Mouse (Mus musculus) lung, postnatal 0 days (tissue): ENCODE measurements at regions not wholly inside any gene's neighbourhood (a gene's known extent, or its start where the extent isn't known, plus 50 kb on each side); places are given as distances from the start of the nearest gene placed in this dataset.

Experiments
- ATAC-seq: fragments of 200-750 bp; cut with Nextera tagmentation; 2 replicates; pipeline ENCODE4 v1.8.0; 2017; ENCODE audit warnings: moderate library complexity
- DNase-seq: peaks from one replicate; pipeline ENCODE4 v3.0.0-alpha.2; 2016; ENCODE audit warnings: low spot score
- H3K27ac ChIP-seq: fragments of 300-500 bp; sonication (generic); 2 replicates; pipeline ENCODE4 v1.5.1; 2014; ENCODE audit warnings: antibody characterized with exemption, mild to moderate bottlenecking, low read length, mixed read lengths
- H3K27me3 ChIP-seq: fragments of 300-500 bp; sonication (generic); replicated peaks from 2 replicates; pipeline ENCODE4 v1.6.1; 2014; ENCODE audit warnings: low read length, mixed read lengths; ENCODE audit not compliant: insufficient read depth
- H3K36me3 ChIP-seq: fragments of 300-500 bp; sonication (generic); 2 replicates; pipeline ENCODE4 v1.6.1; 2014; ENCODE audit warnings: low read length, mixed read lengths; ENCODE audit not compliant: insufficient read depth
- H3K4me1 ChIP-seq: fragments of 300-500 bp; sonication (generic); 2 replicates; pipeline ENCODE4 v1.6.1; 2014; ENCODE audit warnings: antibody characterized with exemption, low read depth, low read length, mixed read lengths; ENCODE audit not compliant: insufficient read depth
- H3K4me2 ChIP-seq: fragments of 300-500 bp; sonication (generic); replicated peaks from 2 replicates; pipeline ENCODE4 v1.6.1; 2014; ENCODE audit warnings: low read depth, mild to moderate bottlenecking, low read length, moderate library complexity, mixed read lengths
- H3K4me3 ChIP-seq: fragments of 300-500 bp; sonication (generic); 2 replicates; pipeline ENCODE4 v1.5.1; 2014; ENCODE audit warnings: low read depth, low read length
- H3K9ac ChIP-seq: fragments of 300-500 bp; sonication (generic); replicated peaks from 2 replicates; pipeline ENCODE4 v1.6.1; 2014; ENCODE audit warnings: low read depth, mild to moderate bottlenecking
- H3K9me3 ChIP-seq: fragments of 300-500 bp; sonication (generic); 2 replicates; pipeline ENCODE4 v1.6.1; 2016; ENCODE audit warnings: low read length, mixed read lengths
- CTCF ChIP-seq: IDR thresholded peaks from 2 replicates; pipeline ENCODE4 v1.5.1; 2016; ENCODE audit warnings: antibody characterized with exemption, mild to moderate bottlenecking
- EP300 ChIP-seq: IDR thresholded peaks from 2 replicates; pipeline ENCODE4 v1.6.1; 2016; ENCODE audit warnings: antibody characterized with exemption, mild to moderate bottlenecking, control low read depth
- whole genome bisulfite sequencing: fragments of 180-500 bp; shearing (Covaris S2); extraction: QIAGEN DNeasy Blood & Tissue Kit; methylation state at CpG from one replicate; pipeline ENCODE4 v1.1.7; 2014; 5-methylcytosine and 5-hydroxymethylcytosine counted together

GRCm38 (mm10) chr13:37195857-37196256 lies 145.8 kb upstream of the F13a1 start:
- TF ChIP-seq EP300 = no peak
- TF ChIP-seq CTCF = no peak
- no peaks in the 10 kb centered on the region for H3K27me3 ChIP-seq
- no peaks in the 10 kb centered on the region for H3K4me1 ChIP-seq
- no peak overlapping the region for H3K27ac ChIP-seq
- H3K4me3 ChIP-seq = no peak overlapping the region
- no peak overlapping the region for H3K4me2 ChIP-seq
- no peaks in the 10 kb centered on the region for H3K9me3 ChIP-seq
- WGBS = 68% methylated on average over 1 of the region's 1 CpGs
- no peak for ATAC-seq
- no peak overlapping the region for H3K9ac ChIP-seq
- no peaks in the 10 kb centered on the region for H3K36me3 ChIP-seq
- no peak for DNase-seq

- Histone ChIP-seq H3K4me2 (no peak overlapping the region), H3K27me3 (no peaks in the 10 kb centered on the region), H3K9ac (no peak overlapping the region), H3K9me3 (no peaks in the 10 kb centered on the region), H3K27ac (no peak overlapping the region), H3K4me3 (no peak overlapping the region), H3K4me1 (no peaks in the 10 kb centered on the region), H3K36me3 (no peaks in the 10 kb centered on the region)
- DNase-seq = no peak
- WGBS = 50% methylated on average over 9 of the region's 9 CpGs
- no peak for TF ChIP-seq EP300
- TF ChIP-seq CTCF = no peak
- ATAC-seq = no peak
Measured at GRCm38 (mm10) chr13:37181169-37181787, 131.2 kb upstream of the F13a1 start.

- ATAC-seq = no peak
- Histone ChIP-seq H3K27me3 (no peaks in the 10 kb centered on the region), H3K9me3 (no peaks in the 10 kb centered on the region), H3K4me3 (no peak overlapping the region), H3K36me3 (no peaks in the 10 kb centered on the region), H3K9ac (no peak overlapping the region), H3K27ac (no peak overlapping the region), H3K4me1 (no peaks in the 10 kb centered on the region), H3K4me2 (no peak overlapping the region)
- TF ChIP-seq EP300 = no peak
- TF ChIP-seq CTCF = no peak
- DNase-seq = no peak
- 88% methylated on average over 1 of the region's 1 CpGs for WGBS
Measured at GRCm38 (mm10) chr13:37176526-37176925, 126.5 kb upstream of the F13a1 start.

- no peak for ATAC-seq
- H3K4me3 ChIP-seq = no peak overlapping the region
- WGBS = 83% methylated on average over 8 of the region's 8 CpGs
Measured at GRCm38 (mm10) chr13:37175997-37176396, 126.0 kb upstream of the F13a1 start.

GRCm38 (mm10) chr13:37158831-37159522 lies 108.9 kb upstream of the F13a1 start:
- TF ChIP-seq EP300 = no peak
- TF ChIP-seq CTCF = no peak
- H3K9ac ChIP-seq = no peak overlapping the region; the same call in 1 of the 2 replicates
- no peaks in the 10 kb centered on the region for H3K36me3 ChIP-seq
- DNase-seq (no peak), ATAC-seq (no peak)
- no peaks in the 10 kb centered on the region for H3K27me3 ChIP-seq
- WGBS = 58% methylated on average over 4 of the region's 4 CpGs
- no peaks in the 10 kb centered on the region for H3K4me1 ChIP-seq
- H3K9me3 ChIP-seq = no peaks in the 10 kb centered on the region
- H3K4me2 ChIP-seq = no peak overlapping the region
- H3K4me3 ChIP-seq = no peak overlapping the region
- no peak overlapping the region for H3K27ac ChIP-seq

More at GRCm38 (mm10) chr13:37175997-37176396, 126.0 kb upstream of the F13a1 start:
- TF ChIP-seq EP300 (no peak), CTCF (no peak)
- no peaks in the 10 kb centered on the region for H3K4me1 ChIP-seq
- H3K9ac ChIP-seq = no peak overlapping the region
- no peaks in the 10 kb centered on the region for H3K9me3 ChIP-seq
- no peak for DNase-seq
- no peaks in the 10 kb centered on the region for H3K36me3 ChIP-seq
- H3K4me2 ChIP-seq = no peak overlapping the region
- no peak overlapping the region for H3K27ac ChIP-seq
- H3K27me3 ChIP-seq = no peaks in the 10 kb centered on the region

GRCm38 (mm10) chr13:37157808-37158207 lies 107.8 kb upstream of the F13a1 start:
- Histone ChIP-seq H3K27ac (no peak overlapping the region), H3K27me3 (no peaks in the 10 kb centered on the region), H3K4me3 (no peak overlapping the region), H3K4me2 (no peak overlapping the region), H3K9ac (no peak overlapping the region), H3K36me3 (no peaks in the 10 kb centered on the region), H3K9me3 (no peaks in the 10 kb centered on the region), H3K4me1 (no peaks in the 10 kb centered on the region)
- TF ChIP-seq EP300 = no peak
- no peak for TF ChIP-seq CTCF
- ATAC-seq (no peak), DNase-seq (no peak)
- WGBS = 78% methylated on average over 3 of the region's 3 CpGs
